Mouse (Mus musculus) urinary bladder, postnatal 4 days (tissue): ENCODE results near the gene Afg1l.

Source experiments
- DNase-seq, 2 experiments: peaks; one replicate each; pipeline ENCODE4 v3.0.0; 2021 to 2022; ENCODE audit warnings: low spot score in 2 of 2

Afg1l gene

DNA sequence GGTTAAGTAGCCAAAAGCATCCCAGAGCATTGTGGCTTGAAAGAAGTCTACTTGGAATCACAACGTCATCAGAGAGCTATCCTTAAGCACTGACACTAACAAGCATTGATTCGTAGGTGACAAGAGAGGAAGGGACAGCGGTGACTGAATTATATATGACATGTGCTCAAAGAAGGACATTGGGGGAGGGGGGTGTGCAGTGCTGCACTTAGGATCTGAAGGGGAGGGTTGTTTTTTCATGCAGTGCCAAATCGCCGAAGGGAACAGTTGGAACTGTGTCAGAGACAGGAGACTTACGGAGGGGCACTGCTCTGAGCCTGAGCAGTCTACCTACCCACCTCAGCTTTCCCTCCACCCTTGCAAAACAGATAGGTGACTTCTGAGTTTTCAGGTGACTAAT lies 94.7 kb downstream of the Afg1l start:
- no peak for DNase-seq

DNA sequence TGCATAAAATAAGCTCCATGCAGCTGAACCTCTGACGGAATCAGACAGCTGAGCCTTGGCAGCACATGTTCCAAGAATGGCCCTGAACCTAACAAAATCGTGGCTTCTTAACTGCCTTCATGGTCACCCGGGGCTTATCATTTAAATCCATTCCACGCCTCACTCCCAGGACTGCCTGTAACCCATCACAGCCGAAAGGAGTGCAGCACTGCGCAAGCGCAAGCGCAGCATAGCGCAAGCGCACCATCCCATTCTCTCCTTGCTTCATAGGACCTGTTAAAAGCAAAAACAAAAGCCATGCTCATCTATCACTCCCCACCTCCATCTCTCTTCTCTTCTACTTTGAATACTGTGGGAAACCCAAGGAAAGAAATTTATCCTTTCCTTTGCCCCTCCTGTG lies 114.1 kb downstream of the Afg1l start:
- no peak for DNase-seq

DNA sequence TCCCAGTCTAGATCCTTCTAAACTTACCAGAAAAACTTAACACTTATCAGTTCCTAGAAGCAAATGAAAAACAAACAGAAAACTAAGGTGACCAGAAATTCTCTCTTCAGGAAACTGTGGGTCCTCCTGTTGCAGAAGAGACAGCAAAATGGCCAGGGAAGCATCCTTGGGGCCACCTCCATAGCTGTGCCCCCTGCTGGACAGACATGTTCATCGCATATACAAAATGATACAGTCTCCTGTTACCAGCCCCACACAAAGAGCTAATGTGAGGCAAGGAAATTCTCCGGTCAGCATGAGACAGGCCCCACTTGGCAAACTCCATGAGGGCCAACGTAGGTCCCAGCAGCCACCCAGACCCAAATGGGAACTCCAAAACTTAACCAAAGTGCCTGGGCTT lies 122.4 kb downstream of the Afg1l start:
- DNase-seq: no peak

DNA sequence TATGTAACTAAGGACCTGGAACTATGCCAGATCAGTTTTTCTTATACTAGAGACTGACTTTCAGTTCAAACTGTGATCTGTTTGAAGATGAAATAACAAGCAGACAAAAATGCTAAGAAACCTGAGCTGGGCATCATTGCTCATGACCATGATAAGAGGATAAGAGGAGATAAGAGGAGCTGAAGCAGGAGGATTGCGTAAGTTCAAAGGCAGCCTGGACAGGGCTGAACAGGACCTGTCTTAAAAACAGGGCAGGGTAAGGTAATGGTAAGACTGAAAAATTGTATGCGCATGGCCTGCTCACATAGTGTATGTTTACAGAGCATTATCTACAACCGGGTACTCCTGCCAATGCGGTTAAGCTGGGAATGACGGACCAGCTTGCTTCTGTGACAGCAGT lies 130.4 kb downstream of the Afg1l start:
- DNase-seq: no peak

DNA sequence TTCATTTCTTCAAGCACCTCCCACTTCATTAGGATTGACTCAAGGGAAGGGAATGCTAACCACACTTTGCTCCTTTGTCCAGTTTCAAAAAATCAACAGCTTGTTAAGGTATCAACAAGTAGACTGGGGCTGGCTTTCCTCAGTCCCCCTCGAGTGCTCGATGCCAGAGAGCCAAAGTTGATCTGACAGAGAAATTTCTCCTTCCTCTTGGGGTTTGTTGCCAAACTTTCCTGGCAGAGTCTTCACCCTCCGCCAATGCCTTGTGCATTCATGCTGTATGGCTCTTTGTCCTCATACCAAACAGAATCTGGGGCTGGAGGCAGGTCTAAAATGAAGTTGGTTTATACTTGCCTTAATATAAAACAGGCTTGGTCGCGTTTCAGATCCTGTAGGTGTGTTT lies 131.2 kb downstream of the Afg1l start:
- DNase-seq: no peak

DNA sequence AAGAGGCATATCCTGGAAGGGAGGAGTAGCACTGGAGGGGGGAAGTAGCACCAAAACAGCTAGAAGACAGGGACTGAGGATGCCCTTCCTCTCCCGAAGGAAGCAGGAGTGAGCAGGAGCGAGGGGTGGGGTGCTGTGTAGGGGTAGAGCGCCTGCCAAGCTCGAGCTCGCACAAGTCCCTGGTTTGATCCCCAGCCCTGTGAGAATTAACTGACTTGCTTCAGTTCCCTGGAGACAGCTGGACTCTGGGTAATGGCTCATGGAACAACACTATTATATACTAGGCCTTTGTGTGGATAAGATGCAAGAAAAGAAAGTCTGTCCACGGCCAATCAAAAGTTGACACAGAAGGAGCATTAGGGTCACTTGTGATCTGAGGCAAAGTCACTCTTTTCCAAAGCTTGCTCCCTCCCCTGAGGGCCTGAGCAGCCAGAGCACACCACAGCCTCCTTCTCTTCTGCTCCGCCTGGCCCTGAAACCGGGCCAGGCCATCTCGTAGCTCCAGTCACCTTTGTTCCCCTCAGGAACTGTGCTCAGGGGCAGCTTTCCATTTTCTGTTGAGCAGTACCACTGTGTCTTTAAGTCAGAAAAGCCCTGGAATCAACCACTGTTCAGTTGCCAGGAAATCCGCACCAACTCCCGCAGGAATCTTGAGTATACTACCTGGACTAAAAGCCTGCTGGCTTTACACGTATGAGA lies 132.0 kb downstream of the Afg1l start:
- no peak for DNase-seq

DNA sequence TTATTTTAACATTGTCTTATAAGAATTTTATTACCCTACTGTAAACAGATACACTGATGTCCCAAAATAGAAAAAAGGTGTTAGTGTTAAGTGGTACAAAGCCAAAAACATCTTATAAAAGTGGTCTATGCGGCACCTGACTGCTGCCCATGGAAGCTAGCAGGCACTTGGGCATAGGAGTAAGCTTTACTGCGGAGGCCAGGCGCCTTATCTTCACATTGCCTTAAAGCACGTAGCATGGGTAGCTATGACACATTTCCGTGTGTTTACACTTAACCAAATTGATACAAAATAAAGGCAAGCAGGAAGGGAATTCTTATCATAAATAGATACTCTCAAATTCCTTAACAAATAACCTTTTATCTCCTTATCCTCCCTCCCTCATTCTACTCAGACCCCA lies 135.7 kb downstream of the Afg1l start:
- no peak for DNase-seq

DNA sequence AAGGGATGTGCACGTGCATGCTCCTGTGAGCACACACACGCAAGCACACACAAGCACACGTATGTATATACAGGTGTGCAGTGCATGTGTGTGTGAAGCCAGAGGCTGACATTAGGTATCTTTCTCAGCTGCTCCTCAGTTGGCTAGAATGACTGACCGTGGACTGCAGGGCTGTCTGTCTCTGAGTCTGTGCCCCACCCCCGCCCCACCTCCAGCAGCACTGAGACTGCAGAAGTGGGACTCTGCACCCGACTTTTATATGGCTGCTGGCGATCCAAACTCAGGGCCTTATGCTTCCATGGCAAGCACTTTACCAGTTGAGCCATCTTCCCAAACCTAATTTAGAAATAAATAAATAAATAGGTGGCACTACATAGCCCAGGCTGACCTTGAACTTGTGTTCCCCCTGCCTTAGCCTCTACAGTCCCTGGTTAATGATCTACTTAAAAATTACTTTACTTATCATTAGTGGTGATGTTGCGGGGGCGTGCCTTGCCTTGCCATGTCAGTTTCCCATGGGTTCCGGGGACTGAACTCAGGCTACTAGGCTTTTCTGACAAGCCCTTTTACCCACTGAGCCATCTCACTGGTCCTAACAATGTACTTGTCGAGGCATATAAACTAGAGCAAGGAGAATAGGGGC lies 136.4 kb downstream of the Afg1l start:
- DNase-seq: no peak

DNA sequence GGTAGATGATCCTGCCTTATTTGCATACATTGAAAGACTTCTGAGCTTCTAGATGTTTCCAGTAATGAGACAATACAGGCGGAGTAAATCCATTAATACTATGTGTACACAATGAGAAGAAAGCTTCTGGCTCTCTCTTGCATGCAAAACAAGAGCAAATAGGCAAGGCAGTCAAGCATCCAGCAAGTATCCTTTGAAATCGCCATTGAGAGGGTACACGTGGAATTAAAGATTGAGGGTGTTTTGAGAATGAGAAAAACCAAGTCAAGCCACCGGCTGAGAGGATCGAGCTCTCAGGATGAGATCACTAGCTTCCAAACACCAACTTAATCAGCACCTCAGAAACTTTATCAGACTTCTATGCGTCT lies 138.0 kb downstream of the Afg1l start:
- no peak for DNase-seq

DNA sequence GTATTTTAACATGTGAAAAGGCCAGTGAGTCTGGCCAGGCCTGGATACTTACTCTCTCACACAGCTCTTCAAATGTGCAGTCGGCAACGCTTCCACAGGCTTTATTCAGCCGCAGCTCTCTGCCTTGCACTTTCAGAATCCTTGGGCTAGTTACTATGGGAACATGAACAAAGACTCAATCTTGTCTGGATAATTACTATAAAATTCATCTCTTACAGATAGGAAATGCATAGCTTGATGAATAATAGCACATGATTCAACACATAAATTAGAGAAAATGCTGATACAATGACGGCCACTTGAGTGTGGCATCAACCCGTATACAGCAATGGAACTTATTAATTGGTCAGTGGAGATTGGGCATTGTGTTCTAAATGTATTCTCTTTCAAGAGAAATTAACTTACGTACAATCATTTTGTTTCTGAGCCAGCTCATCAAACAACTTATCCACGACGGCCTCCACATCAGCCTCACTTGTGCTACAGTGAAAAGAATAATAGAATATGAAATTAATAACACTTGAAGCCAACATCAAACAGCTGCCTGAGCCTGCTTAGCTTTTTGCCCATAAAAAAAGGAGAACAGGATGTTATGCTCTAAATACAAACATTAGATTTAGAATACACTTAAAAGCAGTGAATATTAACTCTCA lies 138.5 kb downstream of the Afg1l start:
- DNase-seq: no peak

DNA sequence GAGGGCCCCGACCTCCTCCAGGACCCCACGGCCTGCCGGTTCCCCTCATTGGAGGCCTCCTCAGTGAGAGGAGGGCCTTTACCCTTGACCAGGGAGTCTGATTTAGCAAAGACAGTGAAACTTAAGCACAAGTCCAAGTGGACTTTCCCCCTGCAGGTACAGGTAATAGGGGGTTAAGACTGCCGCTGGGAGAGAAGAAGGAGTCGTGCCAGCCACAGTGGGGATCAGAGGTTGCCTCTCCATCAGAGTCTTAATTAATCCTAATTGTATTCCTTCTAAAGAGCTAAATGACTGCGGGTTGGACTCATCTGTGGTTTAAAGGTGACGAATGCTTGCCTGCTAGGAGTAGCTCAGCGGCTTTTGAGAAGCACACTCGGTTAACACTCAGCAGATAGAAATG lies 139.9 kb downstream of the Afg1l start:
- no peak for DNase-seq

DNA sequence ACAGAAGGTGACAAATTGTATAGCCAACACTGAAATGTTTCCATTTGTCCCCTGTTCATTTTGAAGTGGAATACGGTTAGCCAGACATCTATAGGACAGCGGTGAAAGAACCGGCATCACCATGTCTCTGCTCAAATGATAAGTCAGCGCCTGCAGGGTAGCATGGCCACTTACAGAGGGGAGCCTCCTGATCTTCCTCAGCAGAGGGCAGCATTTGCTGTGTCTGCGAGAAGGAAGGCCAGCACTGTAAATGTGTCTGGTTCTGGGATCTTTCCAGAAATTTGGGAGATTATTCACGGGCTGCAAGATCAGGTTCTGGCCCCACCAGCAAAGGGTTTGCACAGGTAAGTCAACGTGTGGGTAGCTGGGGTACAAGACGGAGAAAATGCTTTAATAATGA lies 150.8 kb downstream of the Afg1l start:
- no peak for DNase-seq

DNA sequence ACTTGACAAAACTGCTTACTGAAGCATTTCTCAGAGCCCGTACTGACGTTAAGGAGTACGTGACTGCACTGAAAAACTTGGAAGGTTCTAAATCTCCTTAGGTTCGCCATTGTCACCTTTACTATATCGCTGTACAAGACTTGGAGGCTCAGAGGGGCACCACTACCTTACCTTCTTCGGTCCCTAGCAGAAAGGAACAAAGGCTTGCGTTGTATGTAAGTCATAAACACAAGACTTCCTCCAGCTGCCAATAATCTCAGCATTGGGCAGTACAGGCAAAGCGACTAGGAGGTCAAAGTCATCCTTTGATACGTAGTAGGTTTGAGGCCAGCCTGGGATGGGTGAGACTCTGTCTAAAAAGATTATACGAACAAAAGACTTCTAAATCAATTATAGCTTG lies 153.1 kb downstream of the Afg1l start:
- DNase-seq: no peak

DNA sequence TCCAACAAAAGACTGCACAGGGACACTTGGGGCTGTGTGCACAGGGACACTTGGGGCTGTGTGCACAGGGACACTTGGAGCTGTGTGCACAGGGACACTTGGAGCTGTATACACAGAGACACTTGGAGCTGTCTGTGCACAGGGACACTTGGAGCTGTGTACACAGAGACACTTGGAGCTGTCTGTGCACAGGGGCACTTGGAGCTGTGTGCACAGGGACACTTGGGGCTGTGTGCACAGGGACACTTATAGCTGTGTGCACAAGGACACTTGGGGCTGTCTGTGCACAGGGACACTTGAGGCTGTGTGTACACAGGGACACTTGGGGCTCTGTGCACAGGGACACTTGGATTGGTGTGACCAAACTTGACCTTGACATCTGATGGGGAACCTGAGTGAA lies 154.4 kb downstream of the Afg1l start:
- no peak for DNase-seq

DNA sequence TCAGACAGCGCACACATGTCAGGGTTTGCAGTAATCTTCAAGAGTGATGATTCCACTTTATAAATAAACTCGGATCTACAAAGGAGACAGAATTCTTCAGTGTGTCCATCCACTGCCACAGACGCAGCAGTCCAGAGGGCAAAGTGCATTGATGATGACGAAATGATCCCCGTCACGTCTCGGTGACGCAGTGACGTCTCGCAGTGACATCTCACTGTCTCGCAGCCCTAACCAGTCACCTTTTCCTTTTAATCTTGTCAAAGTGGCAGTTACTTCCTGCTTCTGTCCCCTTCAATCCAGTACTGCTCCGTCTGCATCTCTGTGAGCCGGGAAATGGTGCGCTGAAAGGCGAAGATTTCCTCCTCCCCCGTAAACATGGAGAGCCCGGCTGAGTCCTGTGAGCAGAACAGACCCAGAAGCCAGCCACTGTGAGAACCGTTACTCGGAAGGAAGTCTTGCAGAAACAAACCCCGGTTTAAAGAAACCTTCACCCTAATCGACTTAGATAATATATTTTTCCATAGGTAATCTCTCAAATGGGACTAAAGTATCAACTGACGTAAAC lies 165.1 kb downstream of the Afg1l start:
- no peak for DNase-seq

DNA sequence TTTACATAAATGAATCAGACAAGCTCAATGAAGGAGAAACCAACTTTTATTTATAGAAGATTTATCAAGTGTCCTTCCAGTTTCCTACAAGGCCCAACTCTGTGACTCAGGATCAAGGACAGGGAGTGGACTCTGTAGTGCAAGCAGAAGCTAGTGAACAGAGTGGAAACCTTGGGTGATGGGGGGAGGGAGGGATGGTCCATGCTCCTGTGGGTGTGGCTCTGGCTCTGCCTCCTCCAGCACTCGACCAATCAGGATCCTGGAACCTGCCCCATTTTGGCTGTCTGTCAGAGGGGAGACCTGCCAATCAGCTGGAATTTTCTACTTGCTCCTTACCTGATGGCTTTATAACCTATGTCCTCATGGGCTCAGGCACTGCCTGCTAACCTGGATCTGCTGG lies 165.8 kb downstream of the Afg1l start:
- DNase-seq: no peak

DNA sequence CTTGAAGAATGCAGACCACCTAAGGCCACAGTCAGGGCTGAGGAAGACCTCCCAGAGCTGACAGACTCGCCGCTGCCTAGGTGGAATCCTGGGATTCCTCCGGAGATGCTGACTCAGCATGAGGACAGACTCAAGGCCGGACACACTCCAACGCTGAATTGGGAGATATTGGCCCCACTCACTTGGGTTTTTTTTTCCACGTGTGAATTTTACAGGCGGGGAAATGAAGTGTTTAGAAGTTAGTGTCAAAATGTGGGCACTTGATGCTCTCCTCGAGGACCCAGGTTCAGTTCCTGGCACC lies 169.7 kb downstream of the Afg1l start:
- DNase-seq: no peak

DNA sequence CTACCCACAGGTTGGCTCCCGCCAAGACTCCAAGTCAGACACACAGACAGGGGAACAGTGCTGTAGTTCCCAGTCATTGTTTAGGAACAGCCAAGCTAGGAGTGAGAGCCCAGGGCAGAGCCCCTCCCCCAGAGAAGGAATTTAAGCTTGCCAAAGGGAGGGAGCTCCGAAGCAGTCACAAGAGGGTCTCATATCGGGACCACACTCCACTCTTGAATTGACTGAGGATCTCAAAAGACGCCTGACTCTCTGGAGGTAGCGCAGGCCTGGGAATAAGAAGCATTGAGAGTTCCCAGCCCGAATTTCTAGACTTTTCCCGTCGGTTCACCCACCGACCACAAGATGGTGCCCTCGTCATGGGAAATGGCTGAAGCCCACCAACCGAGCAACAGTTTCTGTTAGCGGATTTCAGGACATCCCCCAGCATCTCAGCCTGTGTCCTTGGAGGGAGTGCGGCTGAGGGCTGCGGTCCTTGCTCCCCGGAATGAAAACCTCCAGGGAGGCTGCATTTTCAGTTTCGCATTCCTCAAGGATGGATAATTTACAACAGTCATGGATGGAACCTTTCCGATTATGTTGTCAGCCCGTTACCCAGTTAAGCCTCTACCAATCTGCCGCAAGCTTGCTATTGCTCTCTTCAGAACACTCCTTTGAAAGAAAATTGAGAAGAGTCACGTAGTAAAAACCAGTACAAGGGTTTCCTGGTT lies 170.2 kb downstream of the Afg1l start:
- DNase-seq: peak; percentile 66 to 85

DNA sequence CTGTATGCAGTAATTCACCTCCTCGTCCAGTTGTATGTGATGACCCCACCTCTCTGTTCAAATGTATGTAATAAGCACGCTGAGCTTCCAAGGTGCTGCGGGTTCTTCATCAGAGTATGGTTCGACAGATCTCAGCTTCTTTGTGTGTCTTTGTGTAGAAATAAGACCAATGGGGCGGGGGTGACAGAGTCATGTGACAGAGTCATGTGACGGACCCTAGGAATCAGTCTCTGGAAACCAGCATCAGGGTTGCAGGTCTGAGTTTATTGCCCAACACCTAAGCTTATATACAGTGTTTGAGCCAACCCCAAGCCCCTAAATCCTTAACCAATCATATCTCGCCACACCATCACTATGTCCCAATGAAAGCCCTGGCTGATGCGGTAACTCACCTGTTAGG lies 171.9 kb downstream of the Afg1l start:
- no peak for DNase-seq

DNA sequence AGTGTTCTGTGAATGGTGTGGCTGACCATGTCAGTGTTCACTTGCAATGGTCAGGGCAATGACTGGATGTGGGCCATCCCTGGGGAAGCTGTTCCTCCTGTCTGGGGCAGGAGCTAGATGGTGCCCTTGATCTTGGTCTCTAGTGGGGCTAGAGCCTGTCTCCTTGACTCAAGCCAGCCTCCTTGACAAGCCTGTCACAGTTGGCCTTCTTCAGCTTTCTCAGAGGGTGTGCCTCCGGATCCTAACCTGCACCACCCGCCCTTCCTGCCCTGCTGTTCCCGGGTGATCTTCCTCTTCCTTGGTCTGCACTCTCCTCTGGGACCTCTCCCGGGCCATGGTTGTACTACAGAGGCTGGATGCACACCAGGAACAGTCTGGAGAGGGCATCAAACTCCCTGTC lies 177.6 kb downstream of the Afg1l start:
- DNase-seq: no peak

DNA sequence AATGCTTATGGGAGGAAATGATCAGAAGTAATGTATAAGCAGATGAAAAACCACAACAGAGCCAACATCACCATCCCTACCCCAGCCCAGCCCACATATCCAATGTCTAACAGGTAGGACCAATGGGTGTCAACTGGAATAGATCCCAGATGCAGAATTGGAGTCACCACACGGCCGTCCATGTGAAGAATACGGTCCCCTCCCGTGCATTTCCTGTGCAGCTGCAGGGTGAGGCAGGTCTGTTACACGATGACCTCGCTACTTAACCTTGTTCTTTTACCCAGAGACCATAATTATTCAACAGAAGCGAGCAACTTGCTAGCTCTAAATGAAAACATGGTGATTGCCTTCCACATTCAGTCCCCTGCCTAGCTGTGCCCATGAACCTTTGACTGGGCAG lies 178.4 kb downstream of the Afg1l start:
- DNase-seq: no peak

DNA sequence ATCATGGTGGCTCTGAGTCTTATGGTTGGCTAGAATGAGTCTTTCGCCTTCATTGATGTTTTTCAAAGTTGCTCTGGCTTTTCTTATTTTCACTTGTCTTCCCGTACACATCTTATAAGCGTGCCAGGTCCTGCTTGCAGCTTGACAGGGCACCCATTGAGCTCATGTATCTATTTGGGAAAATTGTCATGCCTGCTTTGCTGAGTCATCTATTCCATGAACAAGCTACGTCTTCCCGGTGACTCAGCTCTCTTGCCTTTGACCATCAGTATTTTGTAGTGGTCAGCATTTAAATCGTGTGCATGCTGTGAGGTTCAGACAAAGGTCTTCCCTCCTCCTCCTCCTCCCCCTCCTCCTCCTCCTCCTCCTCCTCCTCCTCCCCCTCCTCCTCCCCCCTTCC lies 178.9 kb downstream of the Afg1l start:
- no peak for DNase-seq

DNA sequence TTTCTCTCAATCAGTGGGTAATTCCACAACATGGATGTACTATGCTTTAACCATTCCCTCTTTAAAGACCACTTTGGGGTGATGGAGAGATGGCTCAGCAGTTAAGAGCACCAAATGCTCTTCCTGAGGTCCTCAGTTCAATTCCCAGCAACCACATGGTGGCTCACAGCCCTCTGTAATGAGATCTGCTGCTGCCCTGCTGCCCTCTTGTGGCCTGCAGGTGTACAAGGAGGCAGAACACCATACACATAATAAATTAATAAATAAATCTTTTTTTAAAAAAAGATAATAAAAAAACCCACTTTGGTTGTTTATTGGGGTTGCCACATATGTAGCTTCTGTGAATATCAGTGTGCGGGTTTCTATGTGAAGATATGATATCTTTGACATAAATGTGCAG lies 180.4 kb downstream of the Afg1l start:
- DNase-seq: no peak
